Mouse (Mus musculus) heart, embryonic 12.5 days (tissue): ENCODE results near the gene Camsap2. TPM values are rescaled to one million over a fixed set of nuclear protein-coding genes. Genes with fewer than 3 reads are reported as not detected.
A peak's percentile ranks its signal among the peaks of the same experiment; 100 is the strongest.

Source experiments
- ATAC-seq: fragments of 200-750 bp; cut with Nextera tagmentation; 2 replicates; pipeline ENCODE4 v1.8.0; 2017; ENCODE audit warnings: moderate TSS enrichment, moderate library complexity; ENCODE audit not compliant: insufficient number of reproducible peaks, low FRiP score
- H3K27ac ChIP-seq: fragments of 300-500 bp; sonication (generic); 2 replicates; pipeline ENCODE4 v1.5.1; 2016; ENCODE audit warnings: mild to moderate bottlenecking, moderate library complexity; ENCODE audit not compliant: poor library complexity, severe bottlenecking
- H3K27me3 ChIP-seq: fragments of 300-500 bp; sonication (generic); replicated peaks from 2 replicates; pipeline ENCODE4 v1.6.1; 2016; ENCODE audit warnings: mild to moderate bottlenecking, moderate library complexity
- H3K36me3 ChIP-seq: fragments of 300-500 bp; sonication (generic); 2 replicates; pipeline ENCODE4 v1.6.1; 2016; ENCODE audit warnings: mild to moderate bottlenecking, moderate library complexity
- H3K4me1 ChIP-seq: fragments of 300-500 bp; sonication (generic); replicated peaks from 2 replicates; pipeline ENCODE4 v1.6.1; 2016; ENCODE audit warnings: mild to moderate bottlenecking
- H3K4me2 ChIP-seq: fragments of 300-500 bp; sonication (generic); 2 replicates; pipeline ENCODE4 v1.6.1; 2016; ENCODE audit warnings: mild to moderate bottlenecking, moderate library complexity
- H3K4me3 ChIP-seq: fragments of 300-500 bp; sonication (generic); 2 replicates; pipeline ENCODE4 v1.5.1; 2016; ENCODE audit warnings: mild to moderate bottlenecking
- H3K9ac ChIP-seq: fragments of 300-500 bp; sonication (generic); 2 replicates; pipeline ENCODE4 v1.6.1; 2016; ENCODE audit warnings: mild to moderate bottlenecking, moderate library complexity
- H3K9me3 ChIP-seq: fragments of 300-500 bp; sonication (generic); replicated peaks from 2 replicates; pipeline ENCODE4 v1.6.1; 2016; ENCODE audit warnings: mild to moderate bottlenecking, moderate library complexity
- WGBS: fragments of 180-500 bp; shearing (Covaris S2); methylation state at CpG from one replicate; pipeline ENCODE4 v1.1.7; 2016; 5-methylcytosine and 5-hydroxymethylcytosine counted together
- polyA plus RNA-seq: library from polyadenylated mRNA; unstranded; fragments of >200 nt; fragmentation: Nextera tagmentation; extraction: Ambion mirVana; gene quantifications from 2 replicates; pipeline ENCODE4 v1.2.1, GENCODE M21; 2016

The Camsap2 gene
- polyA plus RNA-seq, 1 experiment from 2014 or later: 11.9 TPM

GRCm38 (mm10) chr1:136316317-136316716 lies 29.6 kb downstream of the Camsap2 start:
- Histone ChIP-seq H3K4me2 (no peak overlapping the region), H3K4me3 (no peak overlapping the region), H3K4me1 (0 out of 2 replicates have a peak, but pooled peaks cover 6% of the 10 kb centered on the region), H3K27ac (no peak overlapping the region), H3K27me3 (no peaks in the 10 kb centered on the region), H3K36me3 (no peaks in the 10 kb centered on the region), H3K9ac (no peak overlapping the region), H3K9me3 (no peaks in the 10 kb centered on the region)
- ATAC-seq: no peak

- H3K9me3 ChIP-seq: no peaks in the 10 kb centered on the region
- no peaks in the 10 kb centered on the region for H3K36me3 ChIP-seq
- WGBS: 90% methylated on average over 5 of the region's 5 CpGs
- H3K27ac ChIP-seq: no peak overlapping the region
- ATAC-seq: no peak
- H3K9ac ChIP-seq: no peak overlapping the region
- no peak overlapping the region for H3K4me3 ChIP-seq
- H3K27me3 ChIP-seq: no peaks in the 10 kb centered on the region
- H3K4me2 ChIP-seq: no peak overlapping the region
- no peaks in the 10 kb centered on the region for H3K4me1 ChIP-seq
These were observed 36.7 kb downstream of the Camsap2 start for GRCm38 (mm10) chr1:136309193-136309592.

- Histone ChIP-seq H3K27ac (no peak overlapping the region), H3K4me3 (no peak overlapping the region), H3K9ac (no peak overlapping the region), H3K36me3 (peaks cover 2% of the 10 kb centered on the region; the same call in 1 of the 2 replicates), H3K27me3 (no peaks in the 10 kb centered on the region), H3K4me1 (no peaks in the 10 kb centered on the region), H3K9me3 (no peaks in the 10 kb centered on the region), H3K4me2 (no peak overlapping the region)
- ATAC-seq: no peak
- 72% methylated on average over 3 of the region's 3 CpGs for WGBS
These were observed 39.5 kb downstream of the Camsap2 start for GRCm38 (mm10) chr1:136306424-136306823.

GRCm38 (mm10) chr1:136293961-136294360 lies 51.9 kb downstream of the Camsap2 start:
- H3K4me2 ChIP-seq: no peak overlapping the region
- no peak for ATAC-seq
- no peaks in the 10 kb centered on the region for H3K4me1 ChIP-seq
- no peak overlapping the region for H3K9ac ChIP-seq
- H3K4me3 ChIP-seq: no peak overlapping the region
- H3K36me3 ChIP-seq: peaks cover 6% of the 10 kb centered on the region; the same call in 1 of the 2 replicates
- H3K9me3 ChIP-seq: no peaks in the 10 kb centered on the region
- no peaks in the 10 kb centered on the region for H3K27me3 ChIP-seq
- no peak overlapping the region for H3K27ac ChIP-seq

- WGBS: 68% methylated on average over 1 of the region's 1 CpGs
These were observed 56.1 kb downstream of the Camsap2 start for GRCm38 (mm10) chr1:136289803-136290202.

GRCm38 (mm10) chr1:136277366-136277765 lies 68.5 kb downstream of the Camsap2 start:
- no peak overlapping the region for H3K27ac ChIP-seq
- WGBS: 90% methylated on average over 8 of the region's 8 CpGs

More at GRCm38 (mm10) chr1:136289803-136290202, 56.1 kb downstream of the Camsap2 start:
- no peaks in the 10 kb centered on the region for H3K4me1 ChIP-seq
- no peaks in the 10 kb centered on the region for H3K9me3 ChIP-seq
- ATAC-seq: no peak
- no peak overlapping the region for H3K4me2 ChIP-seq
- H3K27me3 ChIP-seq: no peaks in the 10 kb centered on the region
- no peak overlapping the region for H3K4me3 ChIP-seq
- no peak overlapping the region for H3K9ac ChIP-seq
- H3K27ac ChIP-seq: no peak overlapping the region
- H3K36me3 ChIP-seq: peaks cover 9% of the 10 kb centered on the region

GRCm38 (mm10) chr1:136268224-136268623 lies 77.7 kb downstream of the Camsap2 start:
- Histone ChIP-seq H3K9me3 (no peaks in the 10 kb centered on the region), H3K36me3 (peaks cover 40% of the 10 kb centered on the region), H3K4me2 (no peak overlapping the region), H3K4me3 (no peak overlapping the region), H3K27me3 (peaks cover 9% of the 10 kb centered on the region), H3K27ac (no peak overlapping the region), H3K4me1 (peaks cover 6% of the 10 kb centered on the region), H3K9ac (no peak overlapping the region)
- ATAC-seq: no peak
- 81% methylated on average over 7 of the region's 7 CpGs for WGBS

More at GRCm38 (mm10) chr1:136277366-136277765, 68.5 kb downstream of the Camsap2 start:
- ATAC-seq: no peak
- Histone ChIP-seq H3K9ac (no peak overlapping the region), H3K27me3 (no peaks in the 10 kb centered on the region), H3K9me3 (no peaks in the 10 kb centered on the region), H3K4me2 (no peak overlapping the region), H3K36me3 (peaks cover 84% of the 10 kb centered on the region), H3K4me3 (no peak overlapping the region), H3K4me1 (peaks cover 2% of the 10 kb centered on the region; the same call in 1 of the 2 replicates)

- 28% methylated on average over 6 of the region's 6 CpGs for WGBS
- Histone ChIP-seq H3K9me3 (no peaks in the 10 kb centered on the region), H3K4me1 (peaks cover 7% of the 10 kb centered on the region), H3K27me3 (peaks cover 30% of the 10 kb centered on the region), H3K27ac (no peak overlapping the region), H3K36me3 (peaks cover 20% of the 10 kb centered on the region), H3K9ac (no peak overlapping the region), H3K4me3 (no peak overlapping the region), H3K4me2 (no peak overlapping the region)
- no peak for ATAC-seq
These were observed 79.8 kb downstream of the Camsap2 start for GRCm38 (mm10) chr1:136266127-136266526.

- Histone ChIP-seq H3K9ac (no peak overlapping the region), H3K27ac (no peak overlapping the region), H3K27me3 (peaks cover 58% of the 10 kb centered on the region), H3K9me3 (no peaks in the 10 kb centered on the region), H3K4me1 (peaks cover 23% of the 10 kb centered on the region), H3K4me3 (no peak overlapping the region), H3K4me2 (no peak overlapping the region), H3K36me3 (peaks cover 7% of the 10 kb centered on the region; the same call in 1 of the 2 replicates)
- 75% methylated on average over 5 of the region's 5 CpGs for WGBS
- ATAC-seq: no peak
These were observed 82.5 kb downstream of the Camsap2 start for GRCm38 (mm10) chr1:136263355-136263754.

GRCm38 (mm10) chr1:136260635-136261238 lies 85.2 kb downstream of the Camsap2 start, which contains the start of gene Gpr25:
TSS of gene Gpr25 (minus strand) at chr1:136260873.
- 0 out of 2 replicates have a peak, but pooled peaks have one; percentile 10 for ATAC-seq
- peaks cover 82% of the 10 kb centered on the region for H3K27me3 ChIP-seq
- H3K4me1 ChIP-seq: peaks cover 20% of the 10 kb centered on the region
- peak within 1 kb of the TSS; percentile 72 for H3K9ac ChIP-seq
- 8% methylated on average over 28 of the region's 28 CpGs for WGBS
- H3K4me3 ChIP-seq: peak within 1 kb of the TSS; percentile 60
- peak within 1 kb of the TSS; percentile 99 for H3K4me2 ChIP-seq
- no peaks in the 10 kb centered on the region for H3K9me3 ChIP-seq
- H3K27ac ChIP-seq: no peak within 1 kb of the TSS
- H3K36me3 ChIP-seq: no peaks in the 10 kb centered on the region

- H3K4me2 ChIP-seq: peak overlapping the region; percentile 99
These were observed 85.8 kb downstream of the Camsap2 start for GRCm38 (mm10) chr1:136259893-136260634.

More at GRCm38 (mm10) chr1:136259893-136260634, 85.8 kb downstream of the Camsap2 start:
- no peak overlapping the region for H3K27ac ChIP-seq
- H3K9me3 ChIP-seq: no peaks in the 10 kb centered on the region
- peak overlapping the region; percentile 60 for H3K4me3 ChIP-seq
- ATAC-seq: peak; percentile 66
- peaks cover 82% of the 10 kb centered on the region for H3K27me3 ChIP-seq
- H3K36me3 ChIP-seq: no peaks in the 10 kb centered on the region
- H3K9ac ChIP-seq: peak overlapping the region; percentile 72
- under 1% methylated on average over 95 of the region's 95 CpGs for WGBS
- peaks cover 27% of the 10 kb centered on the region for H3K4me1 ChIP-seq
